Mouse (Mus musculus): ENCODE data around the gene Acot8. TPM values are rescaled to one million over a fixed set of nuclear protein-coding genes. Genes with fewer than 3 reads are reported as not detected.
"Not testable (repeated sequence)": the region's sequence is repeated elsewhere in the genome, so short reads cannot be mapped to it uniquely, and the experiment has no call there.

Gene Acot8
- total RNA-seq, 2 experiments from 2014 or later, result 24.7 to 32.6 TPM

DNA sequence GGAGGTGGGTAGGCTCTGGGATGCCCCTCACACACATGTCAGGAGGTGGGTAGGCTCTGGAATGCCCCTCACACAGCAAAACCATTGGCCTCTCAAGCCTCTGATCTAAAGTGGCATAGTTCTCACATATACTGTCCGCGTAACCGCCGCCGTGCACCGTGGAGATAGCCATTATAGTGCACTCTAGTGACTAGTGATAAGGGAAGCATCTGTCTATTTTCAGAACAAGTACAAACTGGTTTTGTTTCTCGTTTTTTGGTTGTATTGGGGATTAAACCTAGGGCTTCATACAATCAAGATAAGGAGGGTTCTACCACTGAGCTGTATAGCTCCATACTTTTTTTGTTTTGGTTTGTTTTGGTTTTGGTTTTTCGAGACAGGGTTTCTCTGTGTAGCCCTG, 11.1 kb upstream of the Acot8 start:
- no peak for ATAC-seq (replicated peaks; ENCODE audit: poor library complexity, severe bottlenecking)

GRCm38 (mm10) chr2:164815348-164815747, 10.7 kb upstream of the Acot8 start:
- peak; percentile 99 for ATAC-seq (replicated peaks; ENCODE audit: poor library complexity, severe bottlenecking)

GRCm38 (mm10) chr2:164813557-164813956, 8.9 kb upstream of the Acot8 start:
- ATAC-seq (replicated peaks; ENCODE audit: poor library complexity, severe bottlenecking), result no peak

- no peak for ATAC-seq (replicated peaks; ENCODE audit: poor library complexity, severe bottlenecking)
These were observed 1.9 kb upstream of the Acot8 start for GRCm38 (mm10) chr2:164806614-164807013.

DNA sequence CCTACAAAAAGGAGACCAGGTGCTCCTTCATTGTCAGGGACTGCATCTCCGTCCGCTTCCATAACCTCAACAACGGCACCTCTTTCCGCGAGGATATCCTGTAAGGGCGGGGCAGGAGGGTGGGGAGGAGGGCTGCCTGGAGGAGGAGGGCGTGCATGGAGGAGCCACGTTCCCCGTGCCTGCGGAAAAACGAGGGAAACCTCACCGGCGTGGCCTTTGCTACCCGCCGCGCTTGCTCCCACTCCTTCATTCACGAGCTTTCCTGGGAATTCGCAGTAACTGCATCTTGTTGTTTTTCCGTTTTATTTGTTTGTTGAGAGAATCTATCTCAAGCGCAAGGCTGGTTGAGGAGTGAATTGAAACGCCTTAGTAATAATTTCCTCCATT, 643 bp upstream of the Acot8 start:
- peak; percentile 38 for ATAC-seq (replicated peaks; ENCODE audit: poor library complexity, severe bottlenecking)

- ATAC-seq (replicated peaks; ENCODE audit: poor library complexity, severe bottlenecking), result no peak
These were observed 765 bp downstream of the Acot8 start for GRCm38 (mm10) chr2:164803921-164804313.

GRCm38 (mm10) chr2:164803201-164803920, 1.3 kb downstream of the Acot8 start:
- no peak for ATAC-seq (replicated peaks; ENCODE audit: poor library complexity, severe bottlenecking)

- no peak for ATAC-seq (replicated peaks; ENCODE audit: poor library complexity, severe bottlenecking)
These were observed 4.3 kb downstream of the Acot8 start for GRCm38 (mm10) chr2:164800252-164801004.

GRCm38 (mm10) chr2:164798554-164798953, 6.1 kb downstream of the Acot8 start:
- not testable (repeated sequence) for ATAC-seq (replicated peaks; ENCODE audit: poor library complexity, severe bottlenecking)

DNA sequence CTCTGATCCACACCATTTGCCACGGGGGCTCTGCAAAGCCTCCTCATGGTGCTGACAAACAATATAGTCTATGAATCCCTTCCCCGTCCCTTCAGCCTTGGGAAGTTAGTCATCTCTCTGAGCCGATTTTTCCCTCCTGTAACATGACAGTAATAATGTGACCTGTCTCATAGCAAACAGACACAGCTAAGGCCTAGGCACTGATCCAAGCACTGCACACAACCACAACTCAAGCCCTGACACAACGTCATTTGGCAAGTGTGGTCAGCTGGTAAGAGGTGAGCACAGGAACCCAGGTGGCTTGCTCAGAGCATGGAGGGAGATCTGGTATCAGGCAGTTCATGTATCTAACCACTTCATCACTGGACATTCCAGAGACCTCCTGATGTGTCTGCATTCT, 8.8 kb downstream of the Acot8 start:
- no peak for ATAC-seq (replicated peaks; ENCODE audit: poor library complexity, severe bottlenecking)

DNA sequence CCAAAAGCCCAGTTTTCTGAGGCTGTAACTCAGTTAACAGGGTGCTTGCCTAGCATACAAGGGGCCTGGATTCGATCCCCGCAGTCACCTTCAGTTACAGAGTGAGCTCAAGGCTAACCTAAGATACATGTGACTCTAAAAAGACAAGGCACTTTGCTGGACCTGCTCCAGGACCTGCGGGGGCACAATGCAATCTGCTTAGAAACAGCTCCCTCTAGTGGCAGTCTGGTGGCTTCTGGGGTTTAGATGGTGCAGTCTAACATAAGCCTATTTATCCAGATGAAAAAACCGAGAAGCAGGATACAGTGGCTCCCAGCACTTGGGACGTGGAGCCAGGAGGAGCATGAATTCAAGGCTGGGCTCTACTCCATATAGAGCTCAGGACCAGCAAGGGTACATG, 10.4 kb downstream of the Acot8 start:
- ATAC-seq (replicated peaks; ENCODE audit: poor library complexity, severe bottlenecking), result peak; percentile 80

- ATAC-seq (replicated peaks; ENCODE audit: poor library complexity, severe bottlenecking), result no peak
These were observed 10.9 kb downstream of the Acot8 start for GRCm38 (mm10) chr2:164793772-164794171.

- peak; percentile 38; the same call in 1 of the 2 replicates for ATAC-seq (replicated peaks; ENCODE audit: poor library complexity, severe bottlenecking)
These were observed 11.4 kb downstream of the Acot8 start for GRCm38 (mm10) chr2:164793236-164793635.

DNA sequence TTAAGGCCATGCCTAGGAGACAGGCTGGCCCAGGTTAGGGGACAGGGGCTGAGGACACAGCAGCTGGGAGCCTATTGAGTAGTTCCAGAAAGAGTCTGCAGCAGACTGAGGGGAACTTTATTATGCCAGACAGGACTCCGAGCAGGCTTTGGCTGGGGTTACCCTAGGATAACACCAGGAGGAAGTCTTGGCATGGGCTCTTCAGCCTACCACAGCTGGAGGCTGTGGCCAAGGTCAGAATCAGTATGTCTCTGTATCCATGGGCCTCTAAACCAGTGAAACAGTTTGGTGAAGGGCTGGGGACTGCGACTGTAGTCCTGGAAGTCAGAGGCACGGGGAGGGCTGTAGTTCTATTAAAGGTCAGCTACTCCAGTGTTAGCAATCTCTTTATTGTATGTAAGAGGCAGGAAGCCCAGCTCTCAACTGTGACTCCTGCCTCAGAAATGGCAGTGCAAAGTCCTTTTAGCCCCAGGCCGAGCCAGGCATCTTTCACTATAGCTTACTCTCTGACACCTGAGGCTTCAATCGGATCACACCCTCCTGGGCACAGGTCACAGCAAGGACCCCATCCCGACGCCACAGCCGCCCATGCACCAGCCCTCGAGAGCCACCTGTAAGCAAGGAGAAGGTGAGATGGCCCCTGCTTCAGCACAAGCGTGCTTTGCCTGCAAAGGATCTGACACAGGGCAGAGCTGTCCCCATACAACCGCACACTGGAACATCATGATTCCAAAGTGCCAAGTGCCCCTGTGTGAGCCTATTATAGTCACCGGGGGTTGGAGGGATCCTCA, 12.1 kb downstream of the Acot8 start:
- no peak for ATAC-seq (replicated peaks; ENCODE audit: poor library complexity, severe bottlenecking)

GRCm38 (mm10) chr2:164791841-164792261, 12.8 kb downstream of the Acot8 start:
- no peak for ATAC-seq (replicated peaks; ENCODE audit: poor library complexity, severe bottlenecking)

- no peak for ATAC-seq (replicated peaks; ENCODE audit: poor library complexity, severe bottlenecking)
These were observed 14.2 kb downstream of the Acot8 start for GRCm38 (mm10) chr2:164790451-164790850.

DNA sequence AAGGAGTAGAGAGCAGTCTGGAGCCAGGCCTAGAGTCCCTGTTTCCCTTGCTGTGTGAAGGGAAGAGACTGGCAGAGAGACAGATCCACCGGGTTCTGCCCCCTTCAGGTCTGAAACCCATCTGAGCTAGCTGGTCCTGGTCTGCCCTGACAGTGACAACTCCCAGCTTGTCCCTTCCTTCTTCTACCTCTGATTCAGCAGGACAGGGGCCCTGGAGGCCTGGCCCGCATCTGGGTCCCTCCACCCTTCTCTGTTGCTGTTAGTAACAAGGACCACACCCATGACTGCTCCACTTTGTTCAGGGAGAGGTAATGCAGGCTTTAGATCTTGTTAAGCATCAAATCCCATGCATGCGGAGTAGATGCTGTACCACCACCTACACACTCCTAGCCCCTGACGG, 16.3 kb downstream of the Acot8 start:
- no peak for ATAC-seq (replicated peaks; ENCODE audit: poor library complexity, severe bottlenecking)

- ATAC-seq (replicated peaks; ENCODE audit: poor library complexity, severe bottlenecking), result no peak
These were observed 16.9 kb downstream of the Acot8 start for GRCm38 (mm10) chr2:164787779-164788178.

- ATAC-seq (replicated peaks; ENCODE audit: poor library complexity, severe bottlenecking), result peak; percentile 81
These were observed 17.6 kb downstream of the Acot8 start for GRCm38 (mm10) chr2:164787032-164787431.

- ATAC-seq (replicated peaks; ENCODE audit: poor library complexity, severe bottlenecking), result no peak
These were observed 18.2 kb downstream of the Acot8 start for GRCm38 (mm10) chr2:164786388-164786885.

Data from granulocyte monocyte progenitor cell, adult 5-6 weeks (primary cell).